Mouse (Mus musculus) left cerebral cortex, adult 11 months (tissue): ENCODE data around the gene Ranbp1.
"Not testable (repeated sequence)": the region's sequence is repeated elsewhere in the genome, so short reads cannot be mapped to it uniquely, and the experiment has no call there.

Source experiments
- DNase-seq: peaks from one replicate; pipeline ENCODE4 v3.0.0; 2022; ENCODE audit warnings: low spot score

Gene Ranbp1

DNA sequence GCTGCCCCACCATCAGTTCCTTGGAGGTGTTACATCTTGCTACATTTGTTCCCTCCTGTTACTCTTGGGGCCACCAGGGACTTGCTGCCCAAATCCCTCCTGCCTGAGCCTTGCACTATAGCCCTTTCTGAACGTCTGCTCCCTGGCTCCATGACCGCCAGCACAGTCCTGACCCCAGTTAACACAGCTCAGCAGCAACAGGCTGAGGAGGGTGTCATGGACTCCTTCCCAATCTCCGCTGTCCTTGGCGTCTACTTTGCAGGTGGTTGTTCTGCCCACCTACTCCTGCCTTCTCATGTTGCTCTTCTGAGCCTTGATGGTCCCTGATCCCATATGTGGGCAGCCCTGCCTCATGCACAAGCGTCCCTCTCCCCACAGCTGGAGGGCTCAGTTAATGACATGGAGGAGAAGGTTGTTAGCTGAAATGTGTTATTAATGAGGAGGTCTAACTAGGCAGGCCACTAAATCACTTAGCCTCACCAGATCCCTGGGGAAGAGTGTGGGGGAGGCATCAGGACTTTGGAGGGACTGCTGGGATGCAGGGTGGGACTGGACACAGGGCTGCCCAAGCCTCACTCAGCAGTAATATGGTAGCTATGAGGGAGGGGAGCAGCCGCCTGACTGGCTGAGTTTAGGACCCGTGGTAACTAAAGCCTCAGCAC lies 45.0 kb downstream of the Ranbp1 start:
- no peak for DNase-seq

GRCm38 (mm10) chr16:18202061-18202460 lies 46.5 kb downstream of the Ranbp1 start:
- DNase-seq: no peak

GRCm38 (mm10) chr16:18201620-18202019 lies 46.9 kb downstream of the Ranbp1 start:
- no peak for DNase-seq

- DNase-seq: no peak
Observed at GRCm38 (mm10) chr16:18200062-18200461, 48.5 kb downstream of the Ranbp1 start.

DNA sequence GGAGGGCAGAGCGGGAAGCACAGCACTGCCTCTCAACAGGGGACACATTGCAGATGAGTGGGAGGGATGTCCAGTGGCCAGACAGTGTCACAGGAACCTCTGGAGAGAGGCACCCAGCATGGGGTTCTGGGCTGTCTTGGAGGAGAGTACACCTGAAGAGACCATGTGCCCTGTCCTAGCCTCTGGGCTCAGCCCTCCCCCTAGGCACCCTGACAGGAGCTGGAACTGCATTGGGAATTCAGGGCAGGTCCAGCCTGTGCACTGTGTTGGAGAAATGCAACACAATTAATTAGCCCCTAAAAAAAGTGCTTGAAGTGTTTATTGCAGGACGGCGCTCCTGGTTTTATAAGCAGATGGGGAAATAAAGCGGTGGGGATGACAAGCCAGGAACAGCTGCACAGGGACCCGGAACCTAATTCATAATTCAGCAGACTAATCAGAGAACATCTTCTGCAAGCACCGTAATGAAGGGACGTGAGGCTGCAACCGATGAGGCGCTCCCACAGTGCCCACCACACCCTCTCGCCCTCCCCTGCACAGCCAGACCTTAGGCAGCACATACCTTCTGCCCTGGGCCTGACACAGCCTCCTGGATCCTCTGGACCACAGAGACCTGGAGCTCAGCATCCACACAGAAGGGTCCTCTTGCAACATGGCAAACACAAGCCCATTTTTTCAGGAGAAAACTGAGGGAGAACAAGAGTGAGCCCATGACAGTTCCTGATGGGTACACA lies 50.0 kb downstream of the Ranbp1 start:
- DNase-seq: no peak

GRCm38 (mm10) chr16:18197881-18198280 lies 50.7 kb downstream of the Ranbp1 start:
- DNase-seq: no peak

DNA sequence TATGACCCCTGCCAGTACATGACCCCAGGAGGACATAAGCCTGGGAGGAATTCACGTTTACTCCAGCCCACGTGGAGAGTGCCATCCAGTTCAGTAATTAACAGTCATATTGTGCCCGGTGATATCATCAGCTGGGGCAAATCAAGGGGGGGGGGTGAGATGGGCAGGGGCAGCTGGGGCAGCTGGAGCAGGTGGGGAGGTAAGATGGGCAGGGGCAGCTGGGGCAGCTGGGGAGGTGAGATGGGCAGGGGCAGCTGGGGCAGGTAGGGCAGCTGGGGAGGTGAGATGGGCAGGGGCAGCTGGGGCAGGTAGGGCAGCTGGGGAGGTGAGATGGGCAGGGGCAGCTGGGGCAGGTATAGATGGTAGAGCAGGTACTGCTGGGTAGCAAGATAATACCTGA lies 53.0 kb downstream of the Ranbp1 start:
- not testable (repeated sequence) for DNase-seq

DNA sequence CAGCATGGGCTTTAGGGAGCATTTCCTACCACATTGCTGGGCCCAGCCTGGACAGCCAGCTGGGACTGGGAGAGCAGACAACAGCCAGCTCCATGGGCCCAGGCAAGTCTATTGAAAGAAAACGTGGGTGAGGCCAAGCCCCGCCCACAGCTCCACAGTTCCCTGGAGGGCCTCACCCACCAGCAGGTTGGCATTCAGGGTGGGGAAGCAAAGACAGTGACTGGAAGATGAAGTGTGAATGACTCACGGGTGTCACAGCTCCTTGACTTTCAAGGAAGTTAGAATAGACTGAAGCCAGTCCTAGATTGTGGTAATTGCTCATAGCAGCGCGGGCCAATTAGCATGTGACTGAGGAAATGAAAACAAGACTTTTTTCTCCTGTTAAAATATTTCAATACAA lies 53.5 kb downstream of the Ranbp1 start:
- peak; percentile 72 for DNase-seq

DNA sequence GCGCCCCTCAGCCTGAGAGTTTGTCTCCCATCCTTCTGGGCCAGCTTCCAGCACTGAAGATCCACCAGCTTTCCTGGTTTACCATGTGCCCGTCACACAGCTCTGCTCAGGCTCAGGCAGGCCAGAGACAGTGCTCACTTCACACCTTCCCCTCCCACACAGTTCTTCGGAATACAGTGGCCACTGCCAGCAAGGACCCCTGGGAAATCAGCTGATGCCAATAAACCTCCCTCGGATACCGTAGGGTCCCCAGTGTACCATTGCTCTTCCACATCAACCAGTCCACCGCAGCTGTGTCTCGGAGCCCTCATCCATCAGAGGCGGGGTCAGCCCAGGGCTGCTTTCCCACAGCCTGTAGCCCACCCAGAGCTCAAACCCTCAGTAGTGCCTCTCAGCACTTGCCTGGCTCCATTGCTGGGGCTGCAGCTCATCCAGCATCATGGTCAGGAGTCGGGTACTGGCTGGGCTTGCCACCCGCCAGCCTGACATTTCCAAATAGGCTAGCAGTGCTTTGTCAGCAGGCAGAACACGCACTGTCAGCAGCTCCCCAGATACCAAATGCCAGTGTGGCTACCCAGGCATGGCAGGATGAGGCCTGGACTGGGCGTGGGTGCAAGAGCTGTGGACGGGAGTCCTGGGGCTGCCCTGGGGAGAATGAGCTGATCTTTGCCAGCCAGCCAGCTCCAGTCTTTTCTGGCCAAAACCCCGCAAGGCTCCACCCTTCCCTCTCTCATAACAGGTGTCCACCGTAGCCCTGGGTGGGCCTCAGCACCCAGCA lies 54.1 kb downstream of the Ranbp1 start:
- no peak for DNase-seq

GRCm38 (mm10) chr16:18191006-18191405 lies 57.5 kb downstream of the Ranbp1 start:
- no peak for DNase-seq
